Mouse (Mus musculus) embryonic fibroblast, embryonic 13.5 days (primary cell): Measurements from ENCODE around the gene Trpv3.

Source experiments
- CTCF ChIP-seq: IDR thresholded peaks from 2 replicates; pipeline ENCODE4 v1.5.1; 2011; ENCODE audit warnings: mild to moderate bottlenecking, control low read depth, low read length, moderate library complexity, borderline replicate concordance; ENCODE audit not compliant: insufficient read depth
- POLR2A ChIP-seq: IDR thresholded peaks from 2 replicates; pipeline ENCODE4 v1.6.1; 2011; ENCODE audit warnings: low read depth, mild to moderate bottlenecking, control low read depth, low read length, moderate library complexity

GRCm38 (mm10) chr11:73274821-73275220 lies 7.6 kb downstream of the Trpv3 start:
- no peak for TF ChIP-seq CTCF
- no peak for TF ChIP-seq POLR2A
